Mouse (Mus musculus): ENCODE results near the gene Sult1e1.

- TF ChIP-seq E2F4 (IDR thresholded peaks at IDR 0.05; ENCODE audit: insufficient read depth) (no peak), POLR2A (IDR thresholded peaks at IDR 0.05; ENCODE audit: insufficient read length, low read depth) (no peak), MYOD1 (IDR thresholded peaks at IDR 0.05; ENCODE audit: control insufficient read depth in 1 of 3, insufficient read length in 2 of 3, low read depth in 2 of 3) (no peak), MAX (IDR thresholded peaks at IDR 0.05; ENCODE audit: low read depth) (no peak), POLR2AphosphoS2 (IDR thresholded peaks at IDR 0.05; ENCODE audit: insufficient read length, low read depth) (no peak), TCF12 (IDR thresholded peaks at IDR 0.05; ENCODE audit: insufficient read depth, poor library complexity, severe bottlenecking) (no peak), USF1 (IDR thresholded peaks at IDR 0.05; ENCODE audit: low read depth) (no peak), CEBPB (IDR thresholded peaks at IDR 0.05; ENCODE audit: insufficient read depth, poor library complexity, severe bottlenecking) (no peak), MYOG (IDR thresholded peaks at IDR 0.05; ENCODE audit: control insufficient read depth in 1 of 3, insufficient read depth in 1 of 3, insufficient read length in 2 of 3, low read depth in 2 of 3) (no peak), TCF3 (IDR thresholded peaks at IDR 0.05; ENCODE audit: insufficient read length, low read depth) (no peak), SRF (IDR thresholded peaks at IDR 0.05; ENCODE audit: control insufficient read depth, insufficient read length, low read depth) (no peak), REST (IDR thresholded peaks at IDR 0.05; ENCODE audit: insufficient read depth, insufficient read length) (no peak)
These were observed 11.0 kb downstream of the Sult1e1 start for GRCm38 (mm10) chr5:87580389-87580788.
